Mouse (Mus musculus): ENCODE data around the gene Kif2a. TPM values are rescaled to one million over a fixed set of nuclear protein-coding genes. Genes with fewer than 3 reads are reported as not detected.
"Not testable (repeated sequence)": the region's sequence is repeated elsewhere in the genome, so short reads cannot be mapped to it uniquely, and the experiment has no call there.

Gene Kif2a
- polyA plus RNA-seq, 1 experiment from 2014 or later, result 31.9 TPM

DNA sequence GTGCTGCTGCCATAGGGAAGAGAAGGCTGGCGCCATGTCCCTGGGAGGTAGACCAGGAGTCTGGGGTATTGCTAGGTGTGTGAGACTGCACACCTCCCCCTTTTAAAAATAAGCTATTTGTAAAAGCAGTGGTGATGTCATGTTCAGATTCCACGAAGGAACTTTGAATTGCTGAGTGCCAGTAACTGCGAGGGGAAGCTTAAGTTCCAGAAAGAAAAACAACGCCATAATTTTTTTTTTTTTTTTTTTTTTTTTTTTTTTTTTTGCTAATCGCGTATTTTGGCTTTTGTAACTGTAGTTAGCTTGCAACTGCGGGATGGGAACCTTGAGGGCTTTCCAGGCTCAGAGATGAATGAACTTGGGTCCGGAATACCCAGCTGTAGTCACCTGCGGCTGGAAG lies 76.4 kb downstream of the Kif2a start:
- ATAC-seq (ENCODE audit: low FRiP score), result no peak
- Histone ChIP-seq H3K4me2 (no peak overlapping the region), H3K27me3 (no peaks in the 10 kb centered on the region), H3K4me3 (replicated peaks) (no peak overlapping the region), H3K27ac (no peak overlapping the region), H3K9me3 (0 out of 2 replicates have a peak, but pooled peaks cover 2% of the 10 kb centered on the region), H3K36me3 (replicated peaks) (peaks cover 9% of the 10 kb centered on the region), H3K4me1 (peaks cover 11% of the 10 kb centered on the region), H3K9ac (no peak overlapping the region)
- WGBS, result 89% methylated on average over 9 of the region's 9 CpGs

DNA sequence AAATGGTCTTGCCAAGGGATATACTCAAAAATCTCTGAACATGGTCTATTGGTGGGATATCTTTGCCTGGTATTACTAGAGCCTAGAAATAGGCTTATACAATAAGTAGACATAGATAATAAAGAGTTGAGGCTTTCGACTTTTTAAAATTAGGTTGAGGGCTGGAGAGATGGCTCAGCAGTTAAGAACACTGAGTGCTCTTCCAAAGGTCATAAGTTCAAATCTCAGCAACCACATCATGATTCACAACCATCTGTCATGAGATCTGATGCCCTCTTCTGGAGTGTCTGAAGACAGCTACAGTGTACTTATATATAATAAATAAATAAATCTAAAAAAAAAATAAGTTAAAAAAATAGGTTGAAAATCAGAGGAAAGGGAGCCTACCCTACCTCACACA lies 79.2 kb downstream of the Kif2a start:
- 0 out of 2 replicates have a peak, but pooled peaks cover 2% of the 10 kb centered on the region for H3K9me3 ChIP-seq
- ATAC-seq (ENCODE audit: low FRiP score), result no peak
- peaks cover 2% of the 10 kb centered on the region for H3K4me1 ChIP-seq
- no peak overlapping the region for H3K27ac ChIP-seq
- H3K36me3 ChIP-seq (replicated peaks), result no peaks in the 10 kb centered on the region
- H3K27me3 ChIP-seq, result no peaks in the 10 kb centered on the region
- H3K9ac ChIP-seq, result no peak overlapping the region
- no peak overlapping the region for H3K4me2 ChIP-seq
- WGBS, result 93% methylated on average over 1 of the region's 1 CpGs
- H3K4me3 ChIP-seq (replicated peaks), result no peak overlapping the region

DNA sequence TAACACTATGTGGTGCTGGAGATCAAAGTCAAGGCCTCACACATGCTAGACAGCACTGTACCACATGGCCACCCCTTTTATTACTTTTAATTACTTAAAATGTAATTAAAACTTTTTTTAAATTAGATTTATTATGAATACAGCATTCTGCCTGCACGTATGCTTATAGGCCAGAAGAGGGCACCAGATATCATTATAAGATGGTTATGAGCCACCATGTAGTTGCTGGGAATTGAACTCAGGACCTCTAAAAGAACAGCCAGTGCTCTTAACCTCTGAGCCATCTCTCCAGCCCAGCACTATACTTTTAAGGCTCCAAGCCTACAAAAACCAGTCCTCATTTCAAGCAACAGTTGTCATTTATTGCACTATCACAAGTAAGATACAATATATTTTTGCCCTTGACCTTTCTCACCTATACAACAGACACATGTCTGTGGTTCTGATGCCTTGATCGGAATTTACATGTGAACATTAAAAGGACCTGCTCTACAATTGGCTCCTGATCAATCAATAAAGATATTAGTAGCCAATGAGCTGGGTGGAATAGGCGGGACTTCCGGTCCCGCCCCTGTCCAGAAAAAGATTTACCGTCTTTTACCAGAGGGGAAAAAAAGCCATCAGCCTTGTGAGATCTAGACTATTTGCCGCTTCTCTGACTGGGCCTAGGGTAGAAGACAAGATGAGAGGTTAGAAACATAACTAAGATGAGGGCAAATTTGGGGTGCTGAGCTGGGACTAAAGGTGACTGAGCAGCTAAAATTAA lies 80.5 kb downstream of the Kif2a start:
- ATAC-seq (ENCODE audit: low FRiP score), result no peak; the same call in 1 of the 2 replicates
- peak overlapping the region; percentile 19 for H3K4me3 ChIP-seq (replicated peaks)
- H3K9ac ChIP-seq, result no peak overlapping the region
- H3K36me3 ChIP-seq (replicated peaks), result no peaks in the 10 kb centered on the region
- no peaks in the 10 kb centered on the region for H3K4me1 ChIP-seq
- WGBS, result 33% methylated on average over 7 of the region's 7 CpGs
- 0 out of 2 replicates have a peak, but pooled peaks cover 2% of the 10 kb centered on the region for H3K9me3 ChIP-seq
- H3K27me3 ChIP-seq, result no peaks in the 10 kb centered on the region
- 0 out of 2 replicates have a peak overlapping the region, but pooled peaks have one; percentile 13 for H3K4me2 ChIP-seq
- H3K27ac ChIP-seq, result no peak overlapping the region

DNA sequence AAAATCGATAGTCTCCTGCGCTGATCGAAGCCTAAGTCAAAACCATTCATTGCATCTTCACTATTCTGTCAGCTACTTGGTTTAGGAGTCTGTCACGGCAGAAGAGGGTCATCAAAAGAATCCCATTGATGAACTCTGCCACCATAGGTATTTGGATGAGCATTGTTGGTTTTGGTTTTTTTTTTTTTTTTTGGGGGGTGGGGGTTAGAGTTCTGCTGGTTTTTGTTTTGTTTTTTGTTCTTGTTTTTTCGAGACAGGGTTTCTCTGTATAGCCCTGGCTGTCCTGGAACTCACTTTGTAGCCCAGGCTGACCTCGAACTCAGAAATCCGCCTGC lies 84.8 kb downstream of the Kif2a start:
- Histone ChIP-seq H3K4me1 (peaks cover 13% of the 10 kb centered on the region), H3K4me3 (replicated peaks) (peak overlapping the region; percentile 98), H3K4me2 (peak overlapping the region; percentile 60), H3K27ac (no peak overlapping the region), H3K27me3 (no peaks in the 10 kb centered on the region), H3K9me3 (0 out of 2 replicates have a peak, but pooled peaks cover 2% of the 10 kb centered on the region), H3K36me3 (replicated peaks) (no peaks in the 10 kb centered on the region), H3K9ac (peak overlapping the region; percentile 89; the same call in 1 of the 2 replicates)
- 29% methylated on average over 7 of the region's 7 CpGs for WGBS
- ATAC-seq (ENCODE audit: low FRiP score), result no peak

DNA sequence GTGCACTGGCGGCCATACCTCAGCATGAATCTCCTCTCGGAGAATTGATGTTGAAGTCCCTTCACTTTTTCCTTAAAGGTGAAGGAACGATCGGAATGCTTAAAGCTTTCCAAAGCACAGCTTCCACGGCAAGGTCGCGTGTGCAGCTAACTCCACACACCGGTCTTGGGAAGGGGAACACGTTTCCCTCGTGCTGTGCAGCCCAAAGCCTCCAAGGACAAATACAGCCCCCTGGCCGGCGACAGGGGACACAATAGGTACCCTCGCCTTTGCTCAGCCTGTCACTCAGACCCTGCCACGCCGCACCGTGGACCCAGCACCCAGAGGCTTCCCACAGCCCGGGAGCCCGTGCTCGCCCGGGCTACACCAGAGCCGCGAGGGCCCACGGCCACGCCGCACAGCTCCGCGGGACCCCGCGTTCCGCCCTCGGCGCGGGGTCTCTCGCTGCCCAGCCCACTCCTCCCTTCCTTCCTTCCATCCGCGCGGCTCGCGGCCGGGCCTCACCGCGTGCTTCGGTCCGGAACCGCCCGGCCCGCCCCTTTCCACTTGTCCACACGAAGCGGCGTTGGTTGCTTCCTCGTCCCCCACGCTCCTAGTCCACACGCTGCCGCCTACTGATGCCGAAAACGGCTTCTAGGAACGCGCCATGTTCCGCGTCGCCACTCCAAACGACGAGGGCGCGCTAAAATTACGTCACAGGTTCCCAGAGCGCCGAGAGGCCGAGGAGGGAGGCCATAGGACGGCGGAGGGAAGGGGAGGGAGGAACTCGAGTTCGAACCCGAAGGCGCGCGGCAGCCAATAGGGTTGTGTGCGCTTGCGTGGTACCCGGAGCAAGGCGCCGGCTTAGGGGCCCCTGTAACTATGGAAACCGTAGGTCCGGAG lies 85.4 kb downstream of the Kif2a start, which contains the start of gene Ipo11:
TSS of gene Ipo11 (minus strand) at position 703 of the 882 bp plus-strand sequence.
- H3K4me3 ChIP-seq (replicated peaks), result peak within 1 kb of the TSS; percentile 98
- H3K27ac ChIP-seq, result peak within 1 kb of the TSS; percentile 83
- H3K36me3 ChIP-seq (replicated peaks), result no peaks in the 10 kb centered on the region
- H3K9ac ChIP-seq, result peak within 1 kb of the TSS; percentile 89
- peaks cover 13% of the 10 kb centered on the region for H3K4me1 ChIP-seq
- H3K9me3 ChIP-seq, result 0 out of 2 replicates have a peak, but pooled peaks cover 2% of the 10 kb centered on the region
- H3K4me2 ChIP-seq, result peak within 1 kb of the TSS; percentile 60
- ATAC-seq (ENCODE audit: low FRiP score), result peak; percentile 98
- under 1% methylated on average over 83 of the region's 84 CpGs for WGBS
- no peaks in the 10 kb centered on the region for H3K27me3 ChIP-seq

DNA sequence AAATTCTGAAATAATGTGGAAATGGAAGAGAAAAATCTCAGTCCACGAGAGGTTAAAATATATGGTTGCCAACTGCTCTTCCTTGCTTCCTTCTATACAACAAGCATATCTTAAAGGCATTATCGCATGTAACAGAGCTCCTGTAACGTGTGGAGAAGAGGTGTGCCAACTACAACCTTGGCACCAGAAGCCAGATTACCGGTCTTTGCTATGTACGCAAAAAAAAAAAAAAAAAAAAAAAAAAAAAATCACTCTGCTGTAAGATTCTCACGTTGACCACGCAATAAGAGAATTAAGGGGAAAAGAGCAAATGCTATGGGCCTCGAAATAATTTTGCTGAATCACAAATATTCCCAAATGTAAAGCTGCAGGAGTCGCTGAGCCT lies 86.1 kb downstream of the Kif2a start:
- peak overlapping the region; percentile 83 for H3K27ac ChIP-seq

DNA sequence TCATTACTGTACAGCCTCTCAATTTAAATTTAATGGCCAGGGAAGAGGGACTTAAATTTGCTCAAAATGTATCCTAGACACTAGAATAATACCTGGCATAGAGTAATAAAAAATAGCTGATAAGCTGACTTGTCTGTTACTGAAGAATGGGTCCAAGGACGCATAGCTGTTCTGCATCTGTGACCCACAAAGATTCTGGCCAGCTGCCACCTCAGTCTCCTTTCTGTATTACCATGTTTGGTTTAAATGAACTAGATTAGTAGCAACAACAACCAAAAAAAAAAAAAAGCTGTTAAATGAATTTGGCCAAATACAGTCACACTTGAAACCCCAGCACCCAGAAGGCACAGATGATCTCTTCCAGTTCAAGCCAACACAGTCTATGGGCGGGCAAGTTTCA lies 92.7 kb downstream of the Kif2a start:
- peaks cover 3% of the 10 kb centered on the region; the same call in 1 of the 2 replicates for H3K4me1 ChIP-seq
- H3K9ac ChIP-seq, result no peak overlapping the region
- 85% methylated on average over 2 of the region's 2 CpGs for WGBS
- no peaks in the 10 kb centered on the region for H3K27me3 ChIP-seq
- no peak for ATAC-seq (ENCODE audit: low FRiP score)
- no peak overlapping the region for H3K27ac ChIP-seq
- H3K4me3 ChIP-seq (replicated peaks), result no peak overlapping the region
- H3K9me3 ChIP-seq, result peaks cover 7% of the 10 kb centered on the region
- no peak overlapping the region for H3K4me2 ChIP-seq
- peaks cover 18% of the 10 kb centered on the region for H3K36me3 ChIP-seq (replicated peaks)

More for the DNA sequence above, 86.1 kb downstream of the Kif2a start:
- ATAC-seq (ENCODE audit: low FRiP score), result no peak
- Histone ChIP-seq H3K36me3 (replicated peaks) (no peaks in the 10 kb centered on the region), H3K9ac (peak overlapping the region; percentile 89), H3K4me2 (peak overlapping the region; percentile 60), H3K9me3 (no peaks in the 10 kb centered on the region), H3K4me3 (replicated peaks) (peak overlapping the region; percentile 98), H3K4me1 (peaks cover 13% of the 10 kb centered on the region), H3K27me3 (no peaks in the 10 kb centered on the region)
- 10% methylated on average over 9 of the region's 9 CpGs for WGBS

DNA sequence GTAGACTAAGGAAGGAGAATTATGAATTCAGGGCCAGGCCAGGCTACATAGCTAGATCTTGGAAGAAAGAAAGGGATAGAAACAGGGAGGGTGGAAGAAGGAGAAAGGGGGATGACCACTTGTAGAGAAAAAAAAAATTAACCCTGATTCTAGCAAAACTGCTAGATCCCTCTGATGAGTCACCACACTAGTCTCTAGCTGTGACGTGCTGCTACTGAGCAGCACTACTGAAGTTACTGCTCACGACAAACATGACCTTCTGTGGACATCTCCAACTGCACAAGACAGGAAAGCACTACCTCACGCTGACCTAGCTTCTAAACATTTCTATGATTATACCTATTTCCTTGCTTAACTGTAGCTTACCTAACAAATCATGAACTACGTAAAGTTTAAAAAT lies 93.6 kb downstream of the Kif2a start:
- H3K9me3 ChIP-seq, result peaks cover 7% of the 10 kb centered on the region
- peaks cover 20% of the 10 kb centered on the region for H3K36me3 ChIP-seq (replicated peaks)
- 98% methylated on average over 4 of the region's 4 CpGs for WGBS
- H3K4me3 ChIP-seq (replicated peaks), result no peak overlapping the region
- H3K9ac ChIP-seq, result no peak overlapping the region
- H3K4me1 ChIP-seq, result no peaks in the 10 kb centered on the region
- no peak for ATAC-seq (ENCODE audit: low FRiP score)
- H3K27ac ChIP-seq, result no peak overlapping the region
- no peaks in the 10 kb centered on the region for H3K27me3 ChIP-seq
- no peak overlapping the region for H3K4me2 ChIP-seq

DNA sequence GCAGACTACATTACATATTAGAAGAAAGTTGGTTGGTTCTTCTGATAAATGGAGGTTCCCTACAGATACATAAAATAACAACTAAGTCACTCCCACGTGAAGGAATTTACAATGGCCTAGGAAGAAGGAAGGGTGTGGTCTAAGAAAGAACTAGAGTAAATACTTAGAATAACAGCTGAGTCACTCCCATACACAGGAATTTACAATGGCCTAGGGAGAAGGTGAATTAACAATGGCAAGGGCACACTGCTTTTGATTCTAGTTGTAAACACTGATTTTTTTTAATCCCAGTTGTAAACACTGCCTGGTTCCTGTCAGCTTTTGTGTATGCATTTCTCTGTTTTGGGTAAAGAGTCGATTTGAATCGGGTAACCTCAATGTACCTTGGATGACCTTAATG lies 96.0 kb downstream of the Kif2a start:
- not testable (repeated sequence) for H3K4me2 ChIP-seq; H3K9ac ChIP-seq; H3K9me3 ChIP-seq; H3K27me3 ChIP-seq; H3K4me1 ChIP-seq; ATAC-seq (ENCODE audit: low FRiP score); H3K4me3 ChIP-seq (replicated peaks); H3K27ac ChIP-seq
- 95% methylated on average over 3 of the region's 3 CpGs for WGBS
- H3K36me3 ChIP-seq (replicated peaks), result peaks cover 35% of the 10 kb centered on the region

DNA sequence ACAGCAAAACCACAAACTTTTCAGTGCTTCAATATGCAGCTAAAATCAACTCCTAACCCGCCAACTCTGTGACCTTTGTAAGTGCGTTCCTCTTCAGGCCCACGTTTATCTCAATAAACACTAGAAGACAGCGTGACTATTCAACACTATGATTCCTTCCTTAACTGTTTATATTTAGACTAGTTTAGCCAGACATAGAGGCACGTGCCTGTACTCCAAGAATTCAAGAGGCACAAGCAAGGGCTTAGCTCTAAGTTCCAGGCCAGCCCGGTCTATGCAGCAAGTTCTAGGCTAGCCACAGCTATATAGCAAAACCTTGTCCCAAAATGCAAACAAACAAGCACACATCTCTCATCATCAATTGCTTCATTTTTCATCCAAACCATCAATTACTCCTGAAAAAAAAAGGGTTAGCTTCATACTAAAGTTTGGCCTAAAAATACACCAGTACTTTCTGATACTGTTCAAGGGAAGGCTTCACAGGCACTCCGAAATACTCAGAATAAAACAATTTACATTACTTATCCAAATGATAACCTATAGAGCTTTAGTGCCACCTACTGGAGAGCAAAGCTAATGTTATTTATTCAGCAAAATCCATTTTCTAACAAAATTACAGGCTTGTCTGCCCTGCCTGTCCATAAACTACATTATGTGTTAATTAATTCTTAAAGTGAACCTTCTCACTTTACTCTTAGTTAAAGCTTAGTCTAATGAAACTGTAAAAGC lies 103.4 kb downstream of the Kif2a start:
- no peak for ATAC-seq (ENCODE audit: low FRiP score)
- Histone ChIP-seq H3K36me3 (replicated peaks) (peaks cover 28% of the 10 kb centered on the region), H3K9me3 (no peaks in the 10 kb centered on the region), H3K4me3 (replicated peaks) (no peak overlapping the region), H3K27me3 (no peaks in the 10 kb centered on the region), H3K9ac (no peak overlapping the region), H3K4me1 (no peaks in the 10 kb centered on the region), H3K4me2 (no peak overlapping the region), H3K27ac (no peak overlapping the region)
- 90% methylated on average over 7 of the region's 7 CpGs for WGBS

DNA sequence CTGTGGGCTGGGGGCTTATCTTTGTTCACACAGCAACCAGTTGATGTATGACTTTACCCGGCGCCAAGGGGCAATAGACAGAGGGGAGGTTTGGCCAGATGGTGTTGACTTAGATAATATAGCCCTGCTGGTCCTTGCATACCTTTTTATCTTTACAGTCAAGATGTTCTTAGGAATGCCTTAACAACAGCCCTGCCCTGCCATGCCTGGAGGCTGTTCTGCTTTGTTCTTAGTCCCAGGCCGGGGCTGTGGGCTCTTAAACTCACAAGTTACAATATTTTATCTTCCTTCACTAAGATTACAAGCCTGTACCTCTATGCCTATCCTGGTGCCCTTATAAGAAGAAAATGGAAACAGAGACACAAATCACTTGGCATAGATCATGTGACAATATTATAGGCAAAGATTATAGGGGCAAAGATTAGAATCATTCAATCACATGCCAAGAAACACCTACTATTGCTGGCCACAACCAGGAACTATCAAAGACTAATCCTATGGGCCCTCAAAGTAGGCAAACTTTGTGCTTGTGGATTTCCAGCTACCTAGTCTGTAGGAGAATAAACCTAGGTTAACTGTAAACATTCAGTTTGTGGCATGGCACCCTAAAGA lies 108.7 kb downstream of the Kif2a start:
- H3K4me3 ChIP-seq (replicated peaks), result no peak overlapping the region
- no peaks in the 10 kb centered on the region for H3K9me3 ChIP-seq
- H3K4me1 ChIP-seq, result no peaks in the 10 kb centered on the region
- H3K36me3 ChIP-seq (replicated peaks), result peaks cover 22% of the 10 kb centered on the region
- no peak overlapping the region for H3K9ac ChIP-seq
- no peak for ATAC-seq (ENCODE audit: low FRiP score)
- no peak overlapping the region for H3K4me2 ChIP-seq
- H3K27me3 ChIP-seq, result no peaks in the 10 kb centered on the region
- 91% methylated on average over 3 of the region's 3 CpGs for WGBS
- no peak overlapping the region for H3K27ac ChIP-seq

Measured in forebrain, embryonic 12.5 days (tissue).